Mouse (Mus musculus): Measurements from ENCODE around the gene Srbd1.

GRCm38 (mm10) chr17:86169092-86169491 lies 24.1 kb upstream of the Srbd1 start:
- TF ChIP-seq POLR2A (IDR thresholded peaks at IDR 0.05; ENCODE audit: extremely low read depth, insufficient read depth, low read length) (no peak), CTCF (IDR thresholded peaks at IDR 0.05; ENCODE audit: extremely low read depth, insufficient read depth, low read length) (no peak)

Data from cortical plate, adult 2 months (tissue).